Mouse (Mus musculus) stomach, postnatal 0 days (tissue): Measurements from ENCODE around the gene Pxdn. TPM values are rescaled to one million over a fixed set of nuclear protein-coding genes. Genes with fewer than 3 reads are reported as not detected.

ENCODE experiments used
- ATAC-seq: fragments of 200-750 bp; cut with Nextera tagmentation; 2 replicates; pipeline ENCODE4 v1.8.0; 2017; ENCODE audit not compliant: low FRiP score, low TSS enrichment
- DNase-seq: peaks from one replicate; pipeline ENCODE4 v3.0.0-alpha.2; 2016; ENCODE audit warnings: low spot score
- H3K27ac ChIP-seq: fragments of 300-500 bp; sonication (generic); replicated peaks from 2 replicates; pipeline ENCODE4 v1.5.1; 2014; ENCODE audit warnings: mild to moderate bottlenecking, control low read depth
- H3K27me3 ChIP-seq: fragments of 300-500 bp; sonication (generic); 2 replicates; pipeline ENCODE4 v1.6.1; 2014; ENCODE audit warnings: low read length; ENCODE audit not compliant: control insufficient read depth, insufficient read depth
- H3K36me3 ChIP-seq: fragments of 300-500 bp; sonication (generic); 2 replicates; pipeline ENCODE4 v1.6.1; 2014; ENCODE audit warnings: low read length, mixed read lengths; ENCODE audit not compliant: control insufficient read depth, insufficient read depth
- H3K4me1 ChIP-seq: fragments of 300-500 bp; sonication (generic); replicated peaks from 2 replicates; pipeline ENCODE4 v1.6.1; 2014; ENCODE audit warnings: antibody characterized with exemption; ENCODE audit not compliant: control insufficient read depth, insufficient read depth
- H3K4me2 ChIP-seq: fragments of 300-500 bp; sonication (generic); replicated peaks from 2 replicates; pipeline ENCODE4 v1.6.1; 2014; ENCODE audit warnings: low read depth, mild to moderate bottlenecking, control low read depth, moderate library complexity
- H3K4me3 ChIP-seq: fragments of 300-500 bp; sonication (generic); 2 replicates; pipeline ENCODE4 v1.5.1; 2014; ENCODE audit warnings: low read depth, low read length, control low read depth
- H3K9ac ChIP-seq: fragments of 300-500 bp; sonication (generic); 2 replicates; pipeline ENCODE4 v1.6.1; 2014; ENCODE audit warnings: mild to moderate bottlenecking, low read length, control low read depth, mixed read lengths
- H3K9me3 ChIP-seq: fragments of 300-500 bp; sonication (generic); 2 replicates; pipeline ENCODE4 v1.6.1; 2016; ENCODE audit warnings: low read length; ENCODE audit not compliant: control insufficient read depth
- CTCF ChIP-seq: IDR thresholded peaks from 2 replicates; pipeline ENCODE4 v1.5.1; 2016; ENCODE audit warnings: antibody characterized with exemption, low read depth, mild to moderate bottlenecking, moderate library complexity
- EP300 ChIP-seq: optimal IDR thresholded peaks from 2 replicates; pipeline ENCODE3; 2016; ENCODE audit warnings: antibody characterized with exemption
- WGBS: fragments of 180-500 bp; shearing (Covaris S2); extraction: QIAGEN DNeasy Blood & Tissue Kit; methylation state at CpG from one replicate; pipeline ENCODE4 v1.1.7; 2014; 5-methylcytosine and 5-hydroxymethylcytosine counted together
- polyA plus RNA-seq: library from polyadenylated mRNA; unstranded; fragments of >200 nt; fragmentation: Nextera tagmentation; extraction: Ambion mirVana; gene quantifications from 2 replicates; pipeline ENCODE4 v1.2.1, GENCODE M21; 2015

Pxdn gene
- polyA plus RNA-seq, 1 experiment from 2014 or later, result 19.4 TPM

DNA sequence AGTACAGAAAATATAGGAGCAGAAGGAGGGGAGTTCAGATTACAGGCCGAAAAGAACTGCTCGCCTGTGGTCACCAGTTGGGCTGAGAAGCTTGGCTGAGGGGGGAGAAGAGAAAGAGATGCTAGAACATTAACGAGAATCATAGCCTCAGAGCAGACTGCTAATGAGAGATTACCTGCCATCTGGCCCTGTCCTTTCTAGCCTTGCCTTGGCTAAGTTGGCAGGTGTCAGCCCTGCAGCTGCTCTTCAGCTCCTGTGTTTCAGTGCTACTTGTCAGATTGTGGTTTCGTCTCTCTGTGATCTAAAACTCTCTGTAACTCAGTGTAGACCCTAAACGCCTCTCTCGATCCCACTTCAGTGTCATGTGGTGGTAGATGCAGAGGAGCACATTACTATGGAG, 20.6 kb upstream of the Pxdn start:
- Histone ChIP-seq H3K9ac (no peak overlapping the region), H3K9me3 (no peaks in the 10 kb centered on the region), H3K27ac (no peak overlapping the region), H3K36me3 (no peaks in the 10 kb centered on the region), H3K4me1 (no peaks in the 10 kb centered on the region), H3K4me3 (no peak overlapping the region), H3K4me2 (no peak overlapping the region), H3K27me3 (no peaks in the 10 kb centered on the region)
- TF ChIP-seq EP300 (no peak), CTCF (no peak)
- ATAC-seq, result no peak
- WGBS, result 83% methylated on average over 6 of the region's 6 CpGs
- DNase-seq, result no peak

DNA sequence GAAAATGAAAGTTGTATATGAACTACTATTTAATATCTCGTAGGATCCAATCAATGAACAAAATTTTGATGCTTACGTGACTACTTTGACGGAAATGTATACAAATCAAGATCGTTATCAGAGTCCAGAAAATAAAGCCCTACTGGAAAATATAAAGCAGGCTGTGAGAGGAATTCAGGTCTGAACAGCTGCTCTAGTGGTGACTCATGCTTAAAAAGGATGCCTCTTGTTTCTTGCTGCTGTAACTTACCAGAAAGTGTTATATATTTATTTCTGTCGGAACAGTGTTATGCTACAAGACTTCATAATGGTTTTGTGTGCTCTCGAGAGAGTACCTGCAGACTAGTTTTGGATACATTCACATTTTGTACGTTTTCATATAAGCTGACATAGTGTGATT, 17.1 kb upstream of the Pxdn start:
- Histone ChIP-seq H3K27ac (no peak overlapping the region), H3K4me3 (no peak overlapping the region), H3K4me1 (no peaks in the 10 kb centered on the region), H3K36me3 (no peaks in the 10 kb centered on the region), H3K9ac (no peak overlapping the region), H3K9me3 (no peaks in the 10 kb centered on the region), H3K27me3 (no peaks in the 10 kb centered on the region), H3K4me2 (no peak overlapping the region)
- 45% methylated on average over 7 of the region's 7 CpGs for WGBS
- no peak for ATAC-seq
- no peak for DNase-seq
- TF ChIP-seq CTCF (no peak), EP300 (no peak)

DNA sequence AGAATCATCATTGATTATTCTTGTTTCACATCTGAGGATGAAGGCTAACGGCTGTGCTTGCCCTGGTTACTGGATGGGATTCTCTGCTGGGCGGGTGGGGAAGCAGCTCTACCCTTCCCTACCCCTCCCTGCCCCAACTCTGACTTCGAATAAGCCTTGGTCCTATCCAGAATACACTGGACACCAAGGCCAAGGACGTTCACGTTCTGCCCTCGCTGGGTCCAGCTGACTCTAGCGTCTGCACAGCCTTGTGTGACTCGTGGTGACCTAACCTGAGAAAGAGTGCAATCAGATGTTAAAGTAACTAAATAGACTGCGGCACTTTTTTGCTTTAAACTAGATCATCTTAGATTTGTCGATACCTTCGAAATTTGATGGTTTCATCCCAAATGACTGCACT, 15.9 kb upstream of the Pxdn start:
- no peak overlapping the region for H3K4me3 ChIP-seq
- DNase-seq (no peak), ATAC-seq (no peak)
- TF ChIP-seq CTCF (no peak), EP300 (no peak)
- no peak overlapping the region for H3K9ac ChIP-seq
- H3K4me2 ChIP-seq, result no peak overlapping the region
- no peaks in the 10 kb centered on the region for H3K36me3 ChIP-seq
- 75% methylated on average over 11 of the region's 11 CpGs for WGBS
- no peaks in the 10 kb centered on the region for H3K9me3 ChIP-seq
- H3K4me1 ChIP-seq, result no peaks in the 10 kb centered on the region
- no peak overlapping the region for H3K27ac ChIP-seq
- H3K27me3 ChIP-seq, result no peaks in the 10 kb centered on the region

DNA sequence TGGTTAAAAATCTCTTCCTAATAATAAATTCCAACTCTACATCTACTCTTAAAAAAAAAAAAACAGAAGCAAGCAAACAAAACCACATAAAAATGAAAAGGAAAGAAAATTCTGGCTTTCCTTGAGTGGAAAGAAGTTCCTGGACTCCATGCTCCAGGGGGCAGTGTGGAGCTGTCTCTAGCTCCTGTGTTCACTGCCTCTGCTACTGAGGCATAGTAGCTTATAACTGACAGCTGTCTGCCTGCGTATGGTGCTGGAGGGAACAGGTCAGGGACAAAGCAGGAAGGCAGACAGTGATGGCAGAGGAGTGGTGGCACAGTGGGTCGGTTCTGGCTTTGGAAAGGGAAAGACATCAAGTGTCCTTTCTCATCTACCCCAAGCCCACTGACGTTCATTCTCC, 10.5 kb upstream of the Pxdn start:
- TF ChIP-seq CTCF, result peak; percentile 81
- no peak for TF ChIP-seq EP300
- Histone ChIP-seq H3K4me3 (no peak overlapping the region), H3K36me3 (no peaks in the 10 kb centered on the region), H3K9me3 (no peaks in the 10 kb centered on the region), H3K9ac (no peak overlapping the region), H3K4me2 (no peak overlapping the region), H3K4me1 (no peaks in the 10 kb centered on the region), H3K27me3 (no peaks in the 10 kb centered on the region), H3K27ac (no peak overlapping the region)
- DNase-seq, result peak; percentile 47
- WGBS, result 28% methylated on average over 3 of the region's 3 CpGs
- no peak for ATAC-seq

DNA sequence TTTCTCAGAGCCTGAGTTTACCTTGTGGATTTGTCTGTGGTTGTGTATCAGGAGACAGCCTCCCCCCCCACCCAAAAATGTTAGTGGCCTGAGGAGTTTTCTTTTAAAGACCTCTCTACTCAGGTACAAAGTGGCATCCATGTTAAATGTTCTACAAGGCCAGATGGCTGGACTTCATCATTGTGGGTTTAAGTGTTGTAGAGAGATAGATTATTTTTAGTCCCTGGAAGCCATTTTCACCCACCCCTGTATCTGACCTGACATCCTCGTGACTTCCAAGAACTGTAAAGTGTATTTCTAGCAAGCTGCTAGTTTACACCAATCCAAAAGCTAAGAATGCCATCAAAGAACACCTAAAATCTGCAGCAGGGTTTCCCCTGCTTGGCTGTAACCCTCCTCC, 6.8 kb upstream of the Pxdn start:
- 58% methylated on average over 1 of the region's 1 CpGs for WGBS
- Histone ChIP-seq H3K4me1 (no peaks in the 10 kb centered on the region), H3K36me3 (no peaks in the 10 kb centered on the region), H3K4me2 (no peak overlapping the region), H3K27me3 (no peaks in the 10 kb centered on the region), H3K4me3 (no peak overlapping the region), H3K9ac (no peak overlapping the region), H3K9me3 (no peaks in the 10 kb centered on the region), H3K27ac (no peak overlapping the region)
- TF ChIP-seq CTCF, result no peak
- TF ChIP-seq EP300, result no peak
- DNase-seq (no peak), ATAC-seq (no peak)

DNA sequence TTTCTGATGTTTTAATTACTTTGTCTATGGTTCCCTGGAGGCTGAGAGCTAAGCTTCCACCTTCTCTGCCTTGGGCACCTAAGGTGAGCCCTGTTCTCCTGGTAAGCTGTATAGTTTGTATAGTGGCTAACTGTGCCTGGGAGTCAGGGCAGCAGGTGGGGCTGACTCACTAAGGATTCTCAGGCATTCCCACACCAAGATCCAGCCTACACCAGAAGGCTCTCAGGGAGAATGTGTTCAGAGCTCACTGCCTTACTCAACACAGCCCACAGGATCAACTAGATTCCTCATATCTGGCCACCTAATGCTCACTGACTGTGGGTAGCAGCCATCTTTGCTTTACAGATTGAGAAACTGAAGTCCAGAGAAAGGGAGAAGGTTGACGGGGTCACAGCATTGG, 4.5 kb upstream of the Pxdn start:
- Histone ChIP-seq H3K4me1 (no peaks in the 10 kb centered on the region), H3K4me2 (no peak overlapping the region), H3K4me3 (no peak overlapping the region), H3K27me3 (no peaks in the 10 kb centered on the region), H3K9ac (no peak overlapping the region), H3K36me3 (no peaks in the 10 kb centered on the region), H3K27ac (no peak overlapping the region), H3K9me3 (no peaks in the 10 kb centered on the region)
- no peak for ATAC-seq
- WGBS, result 88% methylated on average over 1 of the region's 1 CpGs
- no peak for TF ChIP-seq EP300
- no peak for TF ChIP-seq CTCF
- DNase-seq, result no peak
